Mouse (Mus musculus) urinary bladder, postnatal 14 days (tissue): ENCODE data around the gene Smagp.
A peak's percentile ranks its signal among the peaks of the same experiment; 100 is the strongest.

Experiments
- DNase-seq: peaks from one replicate; pipeline ENCODE4 v3.0.0; 2021; ENCODE audit warnings: low spot score

Gene Smagp

GRCm38 (mm10) chr15:100665411-100666218, 28.9 kb upstream of the Smagp start:
- no peak for DNase-seq

GRCm38 (mm10) chr15:100664813-100665274, 28.1 kb upstream of the Smagp start:
- DNase-seq, result no peak

GRCm38 (mm10) chr15:100660805-100661204, 24.1 kb upstream of the Smagp start:
- DNase-seq, result no peak

GRCm38 (mm10) chr15:100660306-100660705, 23.6 kb upstream of the Smagp start:
- DNase-seq, result peak; percentile 55

- DNase-seq, result no peak
Measured at GRCm38 (mm10) chr15:100655201-100655600, 18.5 kb upstream of the Smagp start.

- no peak for DNase-seq
Measured at GRCm38 (mm10) chr15:100654271-100654670, 17.5 kb upstream of the Smagp start.

GRCm38 (mm10) chr15:100651610-100652009, 14.9 kb upstream of the Smagp start:
- DNase-seq, result peak; percentile 85

GRCm38 (mm10) chr15:100650111-100650510, 13.4 kb upstream of the Smagp start:
- DNase-seq, result no peak

- no peak for DNase-seq
Measured at GRCm38 (mm10) chr15:100646161-100646560, 9.4 kb upstream of the Smagp start.

- DNase-seq, result no peak
Measured at GRCm38 (mm10) chr15:100642451-100642850, 5.7 kb upstream of the Smagp start.

GRCm38 (mm10) chr15:100641226-100641810, 4.6 kb upstream of the Smagp start:
- DNase-seq, result no peak

GRCm38 (mm10) chr15:100639972-100640750, 3.4 kb upstream of the Smagp start:
- DNase-seq, result peak; percentile 62

- DNase-seq, result peak; percentile 53
Measured at GRCm38 (mm10) chr15:100637661-100638060, 921 bp upstream of the Smagp start.

- DNase-seq, result no peak
Measured at GRCm38 (mm10) chr15:100635851-100636645, 692 bp downstream of the Smagp start.

GRCm38 (mm10) chr15:100635239-100635638, 1.5 kb downstream of the Smagp start:
- DNase-seq, result no peak

- DNase-seq, result peak; percentile 39
Measured at GRCm38 (mm10) chr15:100633341-100633740, 3.4 kb downstream of the Smagp start.

GRCm38 (mm10) chr15:100632323-100632722, 4.4 kb downstream of the Smagp start:
- no peak for DNase-seq

- no peak for DNase-seq
Measured at GRCm38 (mm10) chr15:100631454-100632170, 5.1 kb downstream of the Smagp start.

GRCm38 (mm10) chr15:100630126-100630525, 6.6 kb downstream of the Smagp start:
- no peak for DNase-seq

GRCm38 (mm10) chr15:100628797-100629196, 7.9 kb downstream of the Smagp start:
- DNase-seq, result no peak

- no peak for DNase-seq
Measured at GRCm38 (mm10) chr15:100627774-100628370, 8.9 kb downstream of the Smagp start.
